ENCODE assay signal across 18 mouse cellular contexts in genomic region chr4:133387053-133387452, GRCm38 (mm10). TPM values are rescaled to one million over a fixed set of nuclear protein-coding genes. Genes with fewer than 3 reads are reported as not detected.
DNase-seq lines count a peak whose midpoint lies in the region; ATAC-seq and TF ChIP-seq lines count a peak whose summit lies in the region.
"Had no signal": no experiment of that assay in that cellular context is flagged by ENCODE, and none has a peak within 500 bp of the region (broad histone marks: within the 10 kb centered on the region; RNA-seq: fewer than 3 reads in every experiment).

No protein-coding gene starts in this region.

- no peak for DNase-seq in intestine, embryonic 14.5 days (ENCODE audit: low spot score)
- DNase-seq in lung, postnatal 14 days: no peak
- no peak for DNase-seq in frontal cortex, postnatal 10 days (ENCODE audit: low spot score in 2 of 2)
- DNase-seq: adrenal gland, adult 2 months; adrenal gland, postnatal 10 days; adrenal gland, postnatal 25 days; cerebellum, adult 11 months; cerebellum, adult 18-20 months; cerebellum, adult 9-10 months; cerebellum, postnatal 10 days; cerebellum, postnatal 25 days; forebrain, postnatal 0 days had no signal

- H3K9me3 ChIP-seq in intestine, embryonic 14.5 days (ENCODE audit: control insufficient read depth, low read length): no peaks in the 10 kb centered on the region
- H3K9me3 ChIP-seq in intestine, embryonic 15.5 days: no peaks in the 10 kb centered on the region
- no peaks in the 10 kb centered on the region for H3K9me3 ChIP-seq in intestine, postnatal 0 days (ENCODE audit: control insufficient read depth)
- H3K9me3 ChIP-seq: embryonic facial prominence, embryonic 10.5 days; embryonic facial prominence, embryonic 12.5 days; forebrain, embryonic 13.5 days; forebrain, embryonic 15.5 days had no signal

- no peak overlapping the region for H3K4me2 ChIP-seq in intestine, embryonic 14.5 days (ENCODE audit: low read length)
- H3K4me2 ChIP-seq in intestine, embryonic 15.5 days (replicated peaks): no peak overlapping the region; the same call in 1 of the 2 replicates
- no peak overlapping the region for H3K4me2 ChIP-seq in intestine, postnatal 0 days (replicated peaks; ENCODE audit: low read depth)
- H3K4me2 ChIP-seq: embryonic facial prominence, embryonic 12.5 days; forebrain, embryonic 13.5 days; forebrain, embryonic 15.5 days had no signal

- H3K27ac ChIP-seq in intestine, embryonic 14.5 days (ENCODE audit: low read depth): no peak overlapping the region
- no peak overlapping the region for H3K27ac ChIP-seq in intestine, embryonic 15.5 days
- no peak overlapping the region for H3K27ac ChIP-seq in intestine, postnatal 0 days (ENCODE audit: low read depth, low read length)
- H3K27ac ChIP-seq: embryonic facial prominence, embryonic 10.5 days; embryonic facial prominence, embryonic 12.5 days; forebrain, embryonic 13.5 days; forebrain, embryonic 15.5 days had no signal

- peaks cover 6% of the 10 kb centered on the region; the same call in 1 of the 2 replicates for H3K36me3 ChIP-seq in intestine, embryonic 14.5 days (ENCODE audit: control insufficient read depth, insufficient read depth, low read length)
- no peaks in the 10 kb centered on the region; the same call in 1 of the 2 replicates for H3K36me3 ChIP-seq in intestine, embryonic 15.5 days
- H3K36me3 ChIP-seq in intestine, postnatal 0 days (ENCODE audit: control insufficient read depth, insufficient read depth): peaks cover 5% of the 10 kb centered on the region; the same call in 1 of the 2 replicates
- H3K36me3 ChIP-seq: forebrain, embryonic 15.5 days had no signal

- no peak overlapping the region for H3K9ac ChIP-seq in intestine, embryonic 14.5 days (ENCODE audit: low read length)
- H3K9ac ChIP-seq in intestine, embryonic 15.5 days: no peak overlapping the region
- H3K9ac ChIP-seq in intestine, postnatal 0 days (ENCODE audit: low read depth, low read length): no peak overlapping the region
- H3K9ac ChIP-seq: embryonic facial prominence, embryonic 12.5 days; forebrain, embryonic 13.5 days; forebrain, embryonic 15.5 days; forebrain, postnatal 0 days had no signal

- peaks cover 24% of the 10 kb centered on the region for H3K4me1 ChIP-seq in intestine, embryonic 14.5 days (replicated peaks; ENCODE audit: control insufficient read depth, insufficient read depth, low read length)
- peaks cover 39% of the 10 kb centered on the region for H3K4me1 ChIP-seq in intestine, embryonic 15.5 days (replicated peaks)
- no peaks in the 10 kb centered on the region for H3K4me1 ChIP-seq in intestine, postnatal 0 days (replicated peaks; ENCODE audit: control insufficient read depth, insufficient read depth, low read length)

- ATAC-seq in intestine, embryonic 14.5 days (replicated peaks; ENCODE audit: low FRiP score, low TSS enrichment, low read depth): peak; percentile 50; the same call in 1 of the 2 replicates
- peak; percentile 75 for ATAC-seq in intestine, embryonic 15.5 days
- peak; percentile 66 for ATAC-seq in intestine, postnatal 0 days
- ATAC-seq: forebrain, embryonic 13.5 days; forebrain, embryonic 15.5 days; forebrain, postnatal 0 days had no signal

- H3K4me3 ChIP-seq in intestine, embryonic 14.5 days (ENCODE audit: low read depth, low read length): no peak overlapping the region
- H3K4me3 ChIP-seq in intestine, embryonic 15.5 days (replicated peaks): no peak overlapping the region
- no peak overlapping the region for H3K4me3 ChIP-seq in intestine, postnatal 0 days (ENCODE audit: low read depth, low read length)
- H3K4me3 ChIP-seq: embryonic facial prominence, embryonic 10.5 days; embryonic facial prominence, embryonic 12.5 days; forebrain, embryonic 13.5 days; forebrain, embryonic 15.5 days had no signal

- TF ChIP-seq CTCF in intestine, postnatal 0 days (IDR thresholded peaks at IDR 0.05; ENCODE audit: low read depth): no peak

- no peaks in the 10 kb centered on the region for H3K27me3 ChIP-seq in intestine, embryonic 14.5 days (replicated peaks; ENCODE audit: control insufficient read depth, insufficient read depth, low read length)
- H3K27me3 ChIP-seq in intestine, embryonic 15.5 days (replicated peaks): no peaks in the 10 kb centered on the region
- no peaks in the 10 kb centered on the region for H3K27me3 ChIP-seq in intestine, postnatal 0 days (replicated peaks; ENCODE audit: control insufficient read depth, insufficient read depth, low read length)
- H3K27me3 ChIP-seq: embryonic facial prominence, embryonic 12.5 days; forebrain, embryonic 13.5 days; forebrain, embryonic 15.5 days had no signal

RNA-seq across cellular contexts. Expression of gene Slc9a1, which starts 17.5 kb away (rescaled TPM):
- polyA plus RNA-seq in intestine, embryonic 14.5 days (2014; fragmentation: Nextera tagmentation; extraction: Ambion mirVana): 11.0 and 11.6 TPM in 2 replicates
- 8.5 and 9.3 TPM in 2 replicates for polyA plus RNA-seq in intestine, embryonic 15.5 days (2015; fragmentation: Nextera tagmentation; extraction: Ambion mirVana)
- polyA plus RNA-seq in intestine, postnatal 0 days (2015; fragmentation: Nextera tagmentation; extraction: Ambion mirVana): 5.7 and 6.1 TPM in 2 replicates

RNA-seq across cellular contexts. Expression of gene Wdtc1, which starts 33.8 kb away (rescaled TPM):
- polyA plus RNA-seq in intestine, embryonic 14.5 days (2014; fragmentation: Nextera tagmentation; extraction: Ambion mirVana): 16.7 and 18.2 TPM in 2 replicates
- 13.9 and 17.0 TPM in 2 replicates for polyA plus RNA-seq in intestine, embryonic 15.5 days (2015; fragmentation: Nextera tagmentation; extraction: Ambion mirVana)
- polyA plus RNA-seq in intestine, postnatal 0 days (2015; fragmentation: Nextera tagmentation; extraction: Ambion mirVana): 7.2 and 8.2 TPM in 2 replicates
